Mouse (Mus musculus): ENCODE results near the gene Dram1. TPM values are rescaled to one million over a fixed set of nuclear protein-coding genes. Genes with fewer than 3 reads are reported as not detected.

Dram1 gene
- total and polyA plus RNA-seq, 3 experiments: 0.04 TPM; not detected in 2

GRCm38 (mm10) chr10:88354599-88354998, 24.3 kb downstream of the Dram1 start:
- DNase-seq (ENCODE audit: extremely low read depth): no peak
- dilution Hi-C loops (cut with MboI; ENCODE audit: extremely low pct_ligation_motif_present, extremely low pct_unique_long_range_greater_than_20kb, low sequenced_read_pairs): no loop called here
- peaks cover 0 to 3% of the 10 kb centered on the region in 2 experiments; a peak in 1 of 4 replicates for H3K4me1 ChIP-seq (ENCODE audit: control insufficient read depth in 1 of 2, insufficient read depth in 2 of 2)

DNA sequence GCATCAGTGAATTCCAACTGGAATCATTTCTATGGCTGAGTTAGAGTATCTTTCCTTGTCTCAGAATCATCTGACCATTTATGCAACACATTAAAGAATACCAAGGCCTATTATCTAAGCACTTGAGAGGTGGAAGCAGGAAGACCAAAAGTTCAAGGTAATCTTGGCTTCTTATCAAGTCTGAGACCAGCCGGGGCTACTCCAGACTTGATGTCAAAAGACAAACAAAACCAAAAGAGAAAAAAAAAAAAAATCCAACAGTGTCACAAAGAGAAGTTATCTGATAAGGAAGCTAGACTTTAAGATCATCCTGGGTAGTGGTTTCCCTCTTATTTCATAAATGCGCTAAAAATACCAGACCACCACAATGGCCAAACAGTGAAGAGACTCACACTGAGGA, 26.3 kb downstream of the Dram1 start:
- no peaks in the 10 kb centered on the region for H3K79me2 ChIP-seq (replicated peaks; ENCODE audit: control insufficient read depth, extremely low read depth, insufficient read depth, poor library complexity, severe bottlenecking)
- no peak overlapping the region for H3K4me3 ChIP-seq (replicated peaks in 1 of 3; ENCODE audit: low read depth in 2 of 3, low read length in 2 of 3, poor library complexity in 1 of 3)
- H3K9ac ChIP-seq (ENCODE audit: insufficient read depth, low read depth): no peak overlapping the region
- H3K4me1 ChIP-seq (ENCODE audit: control insufficient read depth in 1 of 2, insufficient read depth in 2 of 2): peaks cover 0 to 3% of the 10 kb centered on the region in 2 experiments; a peak in 1 of 4 replicates
- no peak overlapping the region for H3K27ac ChIP-seq (ENCODE audit: insufficient read depth, low read depth)
- TF ChIP-seq MAZ (IDR thresholded peaks at IDR 0.05; ENCODE audit: low read depth, low read length) (no peak), SIN3A (IDR thresholded peaks at IDR 0.05; ENCODE audit: low read length) (no peak), ZMIZ1 (IDR thresholded peaks at IDR 0.05; ENCODE audit: low read depth, low read length) (no peak), MAX (IDR thresholded peaks at IDR 0.05; ENCODE audit: low read length) (no peak), E2F4 (IDR thresholded peaks at IDR 0.05; ENCODE audit: insufficient replicate concordance, low read depth, low read length) (no peak), MXI1 (IDR thresholded peaks at IDR 0.05; ENCODE audit: low read depth, low read length) (no peak), JUND (conservative IDR thresholded peaks at IDR 0.05; ENCODE audit: low read depth, low read length) (no peak)
- no peaks in the 10 kb centered on the region for H3K36me3 ChIP-seq (replicated peaks in 1 of 2; ENCODE audit: control insufficient read depth in 1 of 2, insufficient read depth in 1 of 2, low read length in 1 of 2)
- dilution Hi-C loops (cut with MboI; ENCODE audit: extremely low pct_ligation_motif_present, extremely low pct_unique_long_range_greater_than_20kb, low sequenced_read_pairs): no loop called here
- in situ Hi-C loops (cut with MboI; ENCODE audit: low pct_ligation_motif_present, low pct_unique_long_range_greater_than_20kb, low sequenced_read_pairs): loop anchor here (25.0 kb wide), 1 partner anchor 235 kb away; no protein-coding TSS in a partner anchor
- H3K9me3 ChIP-seq (replicated peaks; ENCODE audit: low read length): no peaks in the 10 kb centered on the region
- no peak for DNase-seq (ENCODE audit: extremely low read depth)
- no peak overlapping the region for H3K4me2 ChIP-seq (ENCODE audit: insufficient read depth, low read depth, poor library complexity, severe bottlenecking)
- H3K27me3 ChIP-seq (replicated peaks): no peaks in the 10 kb centered on the region

More at GRCm38 (mm10) chr10:88354599-88354998, 24.3 kb downstream of the Dram1 start:
- Histone ChIP-seq H3K9ac (ENCODE audit: insufficient read depth, low read depth) (no peak overlapping the region), H3K27ac (ENCODE audit: insufficient read depth, low read depth) (no peak overlapping the region), H3K4me2 (ENCODE audit: insufficient read depth, low read depth, poor library complexity, severe bottlenecking) (no peak overlapping the region), H3K9me3 (replicated peaks; ENCODE audit: low read length) (peaks cover 2% of the 10 kb centered on the region), H3K79me2 (replicated peaks; ENCODE audit: control insufficient read depth, extremely low read depth, insufficient read depth, poor library complexity, severe bottlenecking) (no peaks in the 10 kb centered on the region), H3K4me3 (replicated peaks in 1 of 3; ENCODE audit: low read depth in 2 of 3, low read length in 2 of 3, poor library complexity in 1 of 3) (no peak overlapping the region), H3K36me3 (replicated peaks in 1 of 2; ENCODE audit: control insufficient read depth in 1 of 2, insufficient read depth in 1 of 2, low read length in 1 of 2) (no peaks in the 10 kb centered on the region), H3K27me3 (replicated peaks) (no peaks in the 10 kb centered on the region)
- TF ChIP-seq CHD2 (IDR thresholded peaks at IDR 0.05; ENCODE audit: low read length): no peak
- no peak for TF ChIP-seq NRF1 (IDR thresholded peaks at IDR 0.05; ENCODE audit: low read depth, low read length)
- in situ Hi-C loops (cut with MboI; ENCODE audit: low pct_ligation_motif_present, low pct_unique_long_range_greater_than_20kb, low sequenced_read_pairs): loop anchor here (25.0 kb wide), 1 partner anchor 233 kb away; no protein-coding TSS in a partner anchor

- H3K27ac ChIP-seq (ENCODE audit: insufficient read depth, low read depth): no peak overlapping the region
- no peak overlapping the region for H3K9ac ChIP-seq (ENCODE audit: insufficient read depth, low read depth)
- DNase-seq (ENCODE audit: extremely low read depth): no peak
- in situ Hi-C loops (cut with MboI; ENCODE audit: low pct_ligation_motif_present, low pct_unique_long_range_greater_than_20kb, low sequenced_read_pairs): loop anchor here (25.0 kb wide), 1 partner anchor 236 kb away; no protein-coding TSS in a partner anchor
- H3K27me3 ChIP-seq (replicated peaks): no peaks in the 10 kb centered on the region
- no peaks in the 10 kb centered on the region for H3K36me3 ChIP-seq (replicated peaks in 1 of 2; ENCODE audit: control insufficient read depth in 1 of 2, insufficient read depth in 1 of 2, low read length in 1 of 2)
- H3K4me3 ChIP-seq (replicated peaks in 1 of 3; ENCODE audit: low read depth in 2 of 3, low read length in 2 of 3, poor library complexity in 1 of 3): no peak overlapping the region
- dilution Hi-C loops (cut with MboI; ENCODE audit: extremely low pct_ligation_motif_present, extremely low pct_unique_long_range_greater_than_20kb, low sequenced_read_pairs): no loop called here
- H3K79me2 ChIP-seq (replicated peaks; ENCODE audit: control insufficient read depth, extremely low read depth, insufficient read depth, poor library complexity, severe bottlenecking): no peaks in the 10 kb centered on the region
- TF ChIP-seq EP300 (IDR thresholded peaks at IDR 0.05; ENCODE audit: low read length): no peak
- no peak for TF ChIP-seq SMC3 (IDR thresholded peaks at IDR 0.05; ENCODE audit: low read depth, low read length)
- TF ChIP-seq ZNF384 (IDR thresholded peaks at IDR 0.05; ENCODE audit: low read depth, low read length): no peak
- TF ChIP-seq ZMIZ1 (IDR thresholded peaks at IDR 0.05; ENCODE audit: low read depth, low read length): no peak
- TF ChIP-seq NELFE (IDR thresholded peaks at IDR 0.05; ENCODE audit: low read depth, low read length): no peak
- TF ChIP-seq RCOR1 (conservative IDR thresholded peaks at IDR 0.05; ENCODE audit: low read depth, low read length): no peak
- no peak for TF ChIP-seq USF2 (conservative IDR thresholded peaks at IDR 0.05; ENCODE audit: low read depth, low read length)
- no peak for TF ChIP-seq BHLHE40 (IDR thresholded peaks at IDR 0.05; ENCODE audit: low read depth, low read length)
- H3K4me2 ChIP-seq (ENCODE audit: insufficient read depth, low read depth, poor library complexity, severe bottlenecking): no peak overlapping the region
- no peaks in the 10 kb centered on the region for H3K9me3 ChIP-seq (replicated peaks; ENCODE audit: low read length)
- H3K4me1 ChIP-seq (ENCODE audit: control insufficient read depth in 1 of 2, insufficient read depth in 2 of 2): peaks cover 0 to under 1% of the 10 kb centered on the region in 2 experiments; a peak in 1 of 4 replicates
These were observed 27.3 kb downstream of the Dram1 start for GRCm38 (mm10) chr10:88351411-88352103.

Measured in CH12.LX (cell line).